Mouse (Mus musculus): ENCODE measurements around the gene Glrx. TPM values are rescaled to one million over a fixed set of nuclear protein-coding genes. Genes with fewer than 3 reads are reported as not detected.

Gene Glrx
- total RNA-seq, 2 experiments from 2014 or later = 30.8 to 43.8 TPM

DNA sequence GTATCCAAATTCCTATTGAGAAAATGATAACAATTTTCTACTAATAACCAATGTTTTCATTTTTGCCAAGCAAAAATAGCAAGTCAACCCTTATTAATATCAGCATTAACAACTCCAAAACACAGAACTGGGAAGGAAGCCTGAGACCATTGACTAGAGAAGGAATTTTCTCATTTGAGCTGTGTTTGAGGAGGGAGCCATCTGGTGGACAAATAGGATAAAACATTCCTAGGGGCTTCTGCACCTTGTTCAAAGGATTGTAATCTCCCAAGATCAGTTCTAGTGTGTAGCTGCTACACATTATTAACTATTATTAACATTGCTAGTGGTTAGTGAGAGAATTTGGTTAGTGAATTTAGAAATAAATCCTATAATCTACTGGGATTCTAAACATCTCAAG lies 38.2 kb downstream of the Glrx start:
- ATAC-seq (replicated peaks; ENCODE audit: low FRiP score, low TSS enrichment, poor library complexity, severe bottlenecking) = peak; percentile 83

DNA sequence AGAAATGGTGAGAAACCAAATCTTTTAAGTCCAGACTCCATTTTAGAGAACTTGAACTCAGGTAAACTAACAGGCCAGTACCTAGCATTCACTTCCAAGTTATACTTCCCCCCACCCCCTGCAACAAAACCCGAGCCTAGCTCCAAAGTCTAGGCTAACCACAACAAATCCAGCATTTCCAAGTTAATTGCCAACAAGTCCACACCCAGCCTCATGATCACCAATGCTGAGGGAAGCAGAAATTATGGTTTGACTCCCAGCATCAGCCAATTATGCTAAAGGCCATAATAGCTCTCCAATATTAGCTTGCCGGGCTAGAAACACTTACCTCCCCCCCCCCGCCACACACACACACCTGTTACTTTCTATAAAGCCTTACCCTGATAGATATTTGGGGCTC lies 40.1 kb downstream of the Glrx start:
- no peak for ATAC-seq (replicated peaks; ENCODE audit: low FRiP score, low TSS enrichment, poor library complexity, severe bottlenecking)

DNA sequence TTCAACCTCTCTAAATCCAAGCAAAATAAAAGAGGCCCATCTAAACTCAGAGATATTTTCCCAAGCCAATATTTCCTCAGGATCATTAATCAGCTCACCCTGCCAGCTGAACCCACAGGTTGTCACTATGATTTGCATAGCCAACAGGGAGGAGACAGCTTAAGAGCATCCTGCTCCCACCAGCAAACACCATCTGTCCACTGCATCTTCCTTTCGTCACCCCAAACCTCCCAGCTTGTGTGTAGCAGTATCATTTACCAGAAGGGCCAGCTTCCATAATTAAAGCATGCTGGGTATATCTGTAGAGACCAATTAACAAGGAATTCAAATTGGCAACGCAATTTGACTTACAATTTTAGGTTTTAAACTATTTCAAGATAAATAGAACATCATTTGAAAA lies 40.8 kb downstream of the Glrx start:
- ATAC-seq (replicated peaks; ENCODE audit: low FRiP score, low TSS enrichment, poor library complexity, severe bottlenecking) = no peak

DNA sequence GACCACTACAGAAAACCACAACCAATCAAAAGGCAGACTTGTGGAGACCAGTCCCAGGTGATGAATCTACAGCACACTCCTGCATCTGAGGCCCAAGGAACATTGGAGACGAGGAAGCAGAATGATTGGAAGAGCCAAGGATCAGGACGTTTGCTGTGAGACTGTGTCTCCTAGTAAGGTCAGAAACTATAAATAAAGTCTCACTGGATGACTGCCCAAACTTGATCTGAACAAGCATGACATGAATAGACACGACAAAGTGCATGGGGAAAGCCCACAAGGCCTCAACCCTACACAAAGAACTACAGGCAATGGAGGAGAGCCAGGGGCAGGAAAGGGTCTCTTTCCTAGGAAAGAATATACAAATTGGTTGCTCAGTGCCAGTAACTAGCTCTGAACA lies 44.1 kb downstream of the Glrx start:
- no peak for ATAC-seq (replicated peaks; ENCODE audit: low FRiP score, low TSS enrichment, poor library complexity, severe bottlenecking)

DNA sequence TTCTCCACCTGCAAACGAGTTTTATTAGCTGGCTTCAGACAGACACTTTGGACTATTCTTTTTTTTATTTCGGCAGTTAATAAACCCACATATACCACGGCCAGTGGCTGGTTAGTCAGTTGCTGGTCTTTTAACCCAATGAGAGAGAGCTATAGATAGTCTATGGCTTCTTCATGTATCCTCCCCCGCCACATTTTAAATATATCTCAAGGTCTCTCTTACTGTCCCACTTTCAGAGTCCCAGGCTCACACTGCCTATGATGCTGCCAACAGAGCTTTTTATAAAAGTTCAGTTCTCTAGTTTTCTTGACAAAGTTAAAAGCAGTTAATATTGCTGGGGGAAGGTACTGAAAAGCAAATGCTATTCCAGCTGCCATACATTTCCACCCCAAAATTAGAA lies 52.2 kb downstream of the Glrx start:
- peak; percentile 51 for ATAC-seq (replicated peaks; ENCODE audit: low FRiP score, low TSS enrichment, poor library complexity, severe bottlenecking)

DNA sequence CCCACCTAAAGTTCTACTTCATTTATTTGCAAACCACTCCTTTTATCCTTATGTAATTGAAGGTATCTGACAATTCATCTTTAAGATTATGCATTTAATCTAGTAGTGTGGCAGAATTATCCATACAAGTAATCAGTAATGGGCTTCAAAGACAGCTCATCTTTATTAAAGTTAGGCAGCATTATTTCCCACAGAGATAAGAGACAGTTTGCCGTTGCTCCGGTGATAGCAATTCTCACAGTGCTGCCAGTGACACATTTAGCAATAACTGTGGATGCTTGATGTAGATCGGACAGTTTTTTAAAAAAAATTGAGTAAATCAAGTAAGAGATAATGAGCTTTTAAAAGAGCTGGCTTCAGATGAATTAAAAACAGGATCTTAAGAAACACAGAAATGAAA lies 52.6 kb downstream of the Glrx start:
- ATAC-seq (replicated peaks; ENCODE audit: low FRiP score, low TSS enrichment, poor library complexity, severe bottlenecking) = peak; percentile 60

DNA sequence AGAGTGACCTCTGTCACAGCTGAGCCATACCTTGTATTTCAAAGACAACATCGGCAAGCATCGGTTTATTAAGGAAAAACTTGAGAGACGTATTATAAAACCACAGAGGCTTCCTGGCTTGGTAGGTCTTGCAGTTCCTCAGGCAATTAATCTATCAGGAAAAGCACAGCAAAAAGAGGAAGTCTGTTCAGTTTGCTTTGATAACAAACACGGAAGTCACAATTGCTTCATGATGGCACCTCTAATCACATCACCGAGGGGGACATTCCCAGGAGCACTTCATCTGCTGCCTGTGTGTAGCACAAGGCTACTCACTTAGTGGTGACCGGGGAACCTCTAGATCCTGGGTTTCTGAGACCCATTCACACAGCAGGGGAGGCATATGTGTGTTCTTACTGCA lies 53.2 kb downstream of the Glrx start:
- ATAC-seq (replicated peaks; ENCODE audit: low FRiP score, low TSS enrichment, poor library complexity, severe bottlenecking) = peak; percentile 65

Other genes with a start within 250 kb of the Glrx start
- gene Ell2, start 133.1 kb upstream of the Glrx start, total RNA-seq (2014; fragmentation: Nextera tagmentation) = 40.4 and 65.7 TPM in 2 replicates
- 61.8 and 63.9 TPM in 2 replicates for gene Ell2, start 133.1 kb upstream of the Glrx start, total RNA-seq (2017)
- 5.3 and 5.4 TPM in 2 replicates for gene Rhobtb3, start 104.1 kb downstream of the Glrx start, total RNA-seq (2014; fragmentation: Nextera tagmentation)
- gene Rhobtb3, start 104.1 kb downstream of the Glrx start, total RNA-seq (2017) = 4.3 and 16.0 TPM in 2 replicates
- gene Spata9, start 127.3 kb downstream of the Glrx start, total RNA-seq (2014; fragmentation: Nextera tagmentation) = 0.98 TPM in 1 of 2 replicates, not detected in the other
- gene Spata9, start 127.3 kb downstream of the Glrx start, total RNA-seq (2017) = not detected in 2 replicates
- 71.4 and 90.7 TPM in 2 replicates for gene Rfesd, start 178.9 kb downstream of the Glrx start, total RNA-seq (2014; fragmentation: Nextera tagmentation)
- gene Rfesd, start 178.9 kb downstream of the Glrx start, total RNA-seq (2017) = 63.8 and 68.1 TPM in 2 replicates
- gene Gpr150, start 217.1 kb downstream of the Glrx start, total RNA-seq (2014; fragmentation: Nextera tagmentation) = 0.96 TPM in 1 of 2 replicates, not detected in the other
- 0.99 TPM in 1 of 2 replicates, not detected in the other for gene Gpr150, start 217.1 kb downstream of the Glrx start, total RNA-seq (2017)

All from megakaryocyte-erythroid progenitor cell, adult 5-6 weeks (primary cell).